Mouse (Mus musculus): ENCODE data around the gene Nsl1. TPM values are rescaled to one million over a fixed set of nuclear protein-coding genes. Genes with fewer than 3 reads are reported as not detected.
A peak's percentile ranks its signal among the peaks of the same experiment; 100 is the strongest.

Nsl1 gene
- total RNA-seq, 2 experiments from 2014 or later, result 3.8 to 6.7 TPM

- ATAC-seq (replicated peaks; ENCODE audit: low FRiP score, poor library complexity, severe bottlenecking), result no peak
Measured at GRCm38 (mm10) chr1:191124288-191124687, 61.5 kb downstream of the Nsl1 start.

GRCm38 (mm10) chr1:191125811-191126638 lies 63.2 kb downstream of the Nsl1 start:
- peak; percentile 71 for ATAC-seq (replicated peaks; ENCODE audit: low FRiP score, poor library complexity, severe bottlenecking)

GRCm38 (mm10) chr1:191131692-191132091 lies 68.9 kb downstream of the Nsl1 start:
- no peak for ATAC-seq (replicated peaks; ENCODE audit: low FRiP score, poor library complexity, severe bottlenecking)

GRCm38 (mm10) chr1:191132240-191132639 lies 69.4 kb downstream of the Nsl1 start:
- ATAC-seq (replicated peaks; ENCODE audit: low FRiP score, poor library complexity, severe bottlenecking), result no peak

GRCm38 (mm10) chr1:191132934-191133333 lies 70.1 kb downstream of the Nsl1 start:
- ATAC-seq (replicated peaks; ENCODE audit: low FRiP score, poor library complexity, severe bottlenecking), result no peak

GRCm38 (mm10) chr1:191135406-191135805 lies 72.6 kb downstream of the Nsl1 start:
- ATAC-seq (replicated peaks; ENCODE audit: low FRiP score, poor library complexity, severe bottlenecking), result no peak

Other genes starting within 250 kb of the Nsl1 start
- gene Rps6kc1, start 151.2 kb upstream of the Nsl1 start, total RNA-seq (2015; ENCODE audit: low replicate concordance), result 0.19 and 4.0 TPM in 2 replicates
- 4.2 and 4.6 TPM in 2 replicates for gene Rps6kc1, start 151.2 kb upstream of the Nsl1 start, total RNA-seq (2017; ENCODE audit: low replicate concordance)
- 4.2 and 12.1 TPM in 2 replicates for gene Angel2, start 137.9 kb upstream of the Nsl1 start, total RNA-seq (2015; ENCODE audit: low replicate concordance)
- 8.9 and 12.6 TPM in 2 replicates for gene Angel2, start 137.9 kb upstream of the Nsl1 start, total RNA-seq (2017; ENCODE audit: low replicate concordance)
- not detected in 2 replicates for gene Vash2, start 83.7 kb upstream of the Nsl1 start, total RNA-seq (2015; ENCODE audit: low replicate concordance)
- 0.42 TPM in 1 of 2 replicates, not detected in the other for gene Vash2, start 83.7 kb upstream of the Nsl1 start, total RNA-seq (2017; ENCODE audit: low replicate concordance)
- gene Flvcr1, start 36.9 kb upstream of the Nsl1 start, total RNA-seq (2015; ENCODE audit: low replicate concordance), result 9.4 and 13.6 TPM in 2 replicates
- gene Flvcr1, start 36.9 kb upstream of the Nsl1 start, total RNA-seq (2017; ENCODE audit: low replicate concordance), result 5.3 and 7.8 TPM in 2 replicates
- gene Spata45, start 26.4 kb upstream of the Nsl1 start, total RNA-seq (2015; ENCODE audit: low replicate concordance), result not detected in 2 replicates
- not detected in 2 replicates for gene Spata45, start 26.4 kb upstream of the Nsl1 start, total RNA-seq (2017; ENCODE audit: low replicate concordance)
- 5.6 and 8.5 TPM in 2 replicates for gene Tatdn3, start 80 bp upstream of the Nsl1 start, total RNA-seq (2015; ENCODE audit: low replicate concordance)
- 1.3 TPM in 1 of 2 replicates, not detected in the other for gene Tatdn3, start 80 bp upstream of the Nsl1 start, total RNA-seq (2017; ENCODE audit: low replicate concordance)
- gene Batf3, start 34.8 kb downstream of the Nsl1 start, total RNA-seq (2015; ENCODE audit: low replicate concordance), result 2.1 TPM in 1 of 2 replicates, not detected in the other
- gene Batf3, start 34.8 kb downstream of the Nsl1 start, total RNA-seq (2017; ENCODE audit: low replicate concordance), result 0.70 TPM in 1 of 2 replicates, not detected in the other
- not detected in 2 replicates for gene Fam71a, start 101.8 kb downstream of the Nsl1 start, total RNA-seq (2015; ENCODE audit: low replicate concordance)
- not detected in 2 replicates for gene Fam71a, start 101.8 kb downstream of the Nsl1 start, total RNA-seq (2017; ENCODE audit: low replicate concordance)
- 0.42 and 6.0 TPM in 2 replicates for gene Atf3, start 155.0 kb downstream of the Nsl1 start, total RNA-seq (2015; ENCODE audit: low replicate concordance)
- 3.2 and 13.4 TPM in 2 replicates for gene Atf3, start 155.0 kb downstream of the Nsl1 start, total RNA-seq (2017; ENCODE audit: low replicate concordance)